Mouse (Mus musculus) ES-CJ7 (cell line): ENCODE data around the gene Mtor.

Experiments
- DNase-seq: peaks from one replicate; pipeline ENCODE4 v3.0.0; 2011; ENCODE audit warnings: low read depth, low spot score

Gene Mtor

DNA sequence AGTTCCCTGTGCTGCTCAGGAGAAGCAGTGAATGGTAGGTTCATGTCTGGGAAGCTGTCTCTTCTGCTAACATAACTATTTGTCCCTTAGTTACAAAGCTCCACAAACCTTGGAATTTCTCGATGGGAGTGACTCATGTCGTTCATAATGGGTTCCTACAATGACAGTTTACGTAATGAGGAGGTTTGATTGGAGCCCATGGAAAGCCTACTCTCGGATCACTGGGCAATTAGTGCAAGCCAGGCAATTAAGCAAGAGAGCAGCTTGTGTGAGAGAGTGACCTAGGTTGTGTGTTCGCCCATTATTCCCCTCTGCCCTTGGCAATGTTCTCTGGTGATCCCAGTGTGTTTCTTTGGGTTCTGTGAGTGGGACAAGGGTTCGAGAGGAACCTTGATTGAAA lies 147.5 kb downstream of the Mtor start:
- DNase-seq: no peak

DNA sequence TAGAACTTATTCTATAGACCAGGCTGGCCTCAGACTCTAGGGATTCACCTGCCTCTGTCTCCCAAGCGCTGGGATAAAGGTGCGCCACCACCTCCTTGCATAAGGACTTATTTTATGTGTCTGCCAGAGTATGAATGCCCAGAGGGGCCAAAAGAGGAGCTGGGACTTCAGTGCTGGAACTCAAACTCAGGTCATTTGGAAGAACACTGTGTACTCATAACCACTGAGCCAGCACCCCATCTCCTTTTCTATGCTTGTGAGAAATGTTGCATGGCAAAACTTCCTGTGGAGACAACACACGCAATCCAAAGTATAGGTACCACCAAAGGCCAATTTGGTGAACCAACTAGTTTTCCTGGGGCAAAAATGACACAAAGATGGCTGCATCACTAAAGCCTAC lies 148.3 kb downstream of the Mtor start:
- no peak for DNase-seq

DNA sequence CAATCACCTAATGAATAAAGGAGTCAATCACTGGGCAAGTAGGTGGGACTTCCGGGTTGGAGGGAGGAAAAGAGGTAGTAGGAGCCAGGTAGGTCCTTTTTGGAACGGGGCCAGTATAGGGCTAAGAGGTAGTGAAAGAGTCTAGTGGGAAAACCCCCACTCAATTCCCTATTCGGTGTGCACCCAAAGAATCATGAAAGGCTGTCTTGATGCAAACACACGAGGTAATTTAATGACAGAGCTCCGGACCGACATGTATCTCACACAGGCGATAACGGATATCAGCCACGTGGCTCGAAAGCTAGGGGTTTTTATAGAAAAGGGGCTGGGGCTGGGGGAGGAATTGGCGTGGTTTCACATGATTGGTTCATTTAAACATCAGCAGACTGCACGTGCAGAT lies 150.4 kb downstream of the Mtor start:
- DNase-seq: no peak

DNA sequence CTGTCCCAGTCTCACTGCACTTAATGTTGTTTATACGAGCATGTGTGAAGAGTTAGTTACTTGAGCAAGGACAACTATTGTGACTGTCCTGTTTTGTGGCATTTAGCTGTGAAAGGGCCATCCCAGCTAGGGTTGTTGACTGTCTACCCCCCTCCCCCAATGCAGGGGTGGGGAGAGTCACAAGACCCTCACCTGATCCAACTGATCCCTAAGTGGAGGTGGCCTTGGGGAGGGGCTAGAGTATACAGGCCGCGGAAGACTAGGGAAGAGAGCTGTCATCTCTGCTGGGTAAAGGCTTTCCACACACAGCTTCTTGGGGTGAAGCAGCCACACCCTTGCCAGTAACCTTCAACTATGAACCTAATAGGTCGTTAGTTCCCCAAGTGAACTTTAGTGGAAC lies 151.9 kb downstream of the Mtor start:
- DNase-seq: peak; percentile 54

DNA sequence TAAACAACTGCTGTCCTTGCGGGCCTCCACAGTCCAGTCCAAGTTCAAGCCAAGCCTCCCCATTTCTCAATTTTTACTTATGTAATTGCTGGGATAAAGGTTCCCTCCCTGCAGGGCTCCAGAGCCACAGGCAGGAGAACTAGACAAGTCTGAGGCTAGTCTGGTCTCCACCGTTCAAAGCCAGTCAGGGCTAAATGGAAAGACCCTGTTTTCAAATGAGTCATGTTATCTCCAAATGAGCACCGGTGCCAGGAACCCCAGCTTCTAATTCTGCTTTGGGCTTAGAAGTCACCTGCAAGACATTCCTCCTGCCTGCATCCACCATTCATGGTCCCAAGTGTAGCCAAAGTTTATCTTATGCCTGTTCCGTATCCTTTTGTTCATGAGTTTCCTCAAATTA lies 153.5 kb downstream of the Mtor start:
- DNase-seq: no peak

DNA sequence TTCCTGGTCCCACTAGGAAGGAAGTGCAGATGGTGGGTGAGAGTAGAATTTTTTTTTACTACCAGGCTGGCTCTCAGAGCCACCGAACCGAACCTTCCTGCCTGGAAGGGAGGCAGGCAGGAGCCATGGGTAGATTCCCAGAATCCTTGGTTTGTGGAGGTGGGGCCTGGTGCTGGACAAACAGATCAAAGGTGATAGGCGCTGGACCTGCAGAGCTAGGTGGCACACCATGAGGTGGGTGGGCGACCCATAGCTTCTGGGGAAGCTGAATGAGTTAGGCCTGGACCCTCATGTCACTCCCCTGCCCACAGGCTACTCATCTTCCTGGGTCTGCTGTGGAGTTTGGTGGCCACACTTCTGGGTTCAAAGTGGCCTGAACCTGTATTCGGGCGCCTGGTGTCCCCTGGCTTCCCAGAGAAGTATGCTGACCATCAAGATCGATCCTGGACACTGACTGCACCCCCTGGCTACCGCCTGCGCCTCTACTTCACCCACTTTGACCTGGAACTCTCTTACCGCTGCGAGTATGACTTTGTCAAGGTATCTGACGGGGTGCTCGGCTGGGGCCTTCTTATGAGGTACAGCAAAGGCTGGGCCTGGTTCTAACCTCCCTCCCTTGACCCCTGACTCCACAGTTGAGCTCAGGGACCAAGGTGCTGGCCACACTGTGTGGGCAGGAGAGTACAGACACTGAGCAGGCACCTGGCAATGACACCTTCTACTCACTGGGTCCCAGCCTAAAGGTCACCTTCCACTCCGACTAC lies 154.1 kb downstream of the Mtor start, which contains the start of gene Masp2:
TSS of gene Masp2 (plus strand) at position 198 of the 764 bp plus-strand sequence.
- no peak for DNase-seq

DNA sequence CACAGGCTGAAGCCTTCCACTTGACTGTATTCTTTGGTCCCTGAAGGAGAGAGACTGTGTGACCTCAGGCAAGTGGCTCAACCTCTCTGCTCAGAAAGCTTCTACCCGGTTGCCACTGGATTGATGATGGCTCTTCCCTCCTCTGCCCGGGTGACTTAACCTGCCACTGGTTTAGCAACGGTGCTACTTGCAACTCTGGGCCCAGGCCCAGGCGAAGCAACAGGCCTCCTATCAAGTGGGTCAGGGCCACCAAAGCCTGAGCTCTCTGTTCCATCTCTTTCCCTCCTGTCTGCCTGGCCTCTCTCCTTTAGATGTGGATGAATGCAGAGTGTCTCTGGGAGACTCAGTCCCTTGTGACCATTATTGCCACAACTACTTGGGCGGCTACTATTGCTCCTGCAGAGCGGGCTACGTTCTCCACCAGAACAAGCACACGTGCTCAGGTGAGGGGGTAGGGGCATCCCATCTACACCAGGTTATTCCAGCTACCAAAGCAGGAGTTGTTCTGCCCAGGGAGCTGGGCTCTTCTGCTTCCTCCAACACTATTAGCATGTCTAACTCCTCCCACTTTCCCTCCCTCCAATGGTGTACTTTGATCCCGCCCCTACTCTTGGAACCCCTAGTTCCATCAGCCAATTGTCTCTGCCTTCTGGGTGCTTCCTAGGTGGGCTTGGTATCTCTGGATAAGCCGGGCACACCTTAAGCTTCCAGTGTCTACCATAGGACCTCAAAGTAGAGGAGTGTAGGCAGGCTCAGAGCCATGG lies 155.1 kb downstream of the Mtor start:
- no peak for DNase-seq

DNA sequence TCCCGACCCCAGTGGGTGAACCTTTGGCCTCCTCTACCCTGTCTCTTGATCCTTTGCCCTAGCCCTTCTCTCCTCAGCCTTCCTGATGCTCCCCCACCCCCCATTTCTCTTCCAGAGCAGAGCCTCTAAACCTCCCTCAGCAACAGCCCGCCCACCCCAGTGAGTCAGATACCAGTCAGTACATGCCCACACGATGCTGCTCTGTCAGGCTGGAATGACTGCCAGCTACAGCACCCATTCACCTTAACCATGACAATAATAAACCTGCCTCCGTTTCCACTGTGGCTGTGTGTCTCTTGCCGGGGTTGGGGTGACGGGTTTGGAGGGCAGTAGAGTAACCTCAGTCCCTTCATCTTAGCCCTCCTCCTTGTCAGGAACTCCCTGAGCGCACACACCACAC lies 155.7 kb downstream of the Mtor start:
- DNase-seq: no peak

DNA sequence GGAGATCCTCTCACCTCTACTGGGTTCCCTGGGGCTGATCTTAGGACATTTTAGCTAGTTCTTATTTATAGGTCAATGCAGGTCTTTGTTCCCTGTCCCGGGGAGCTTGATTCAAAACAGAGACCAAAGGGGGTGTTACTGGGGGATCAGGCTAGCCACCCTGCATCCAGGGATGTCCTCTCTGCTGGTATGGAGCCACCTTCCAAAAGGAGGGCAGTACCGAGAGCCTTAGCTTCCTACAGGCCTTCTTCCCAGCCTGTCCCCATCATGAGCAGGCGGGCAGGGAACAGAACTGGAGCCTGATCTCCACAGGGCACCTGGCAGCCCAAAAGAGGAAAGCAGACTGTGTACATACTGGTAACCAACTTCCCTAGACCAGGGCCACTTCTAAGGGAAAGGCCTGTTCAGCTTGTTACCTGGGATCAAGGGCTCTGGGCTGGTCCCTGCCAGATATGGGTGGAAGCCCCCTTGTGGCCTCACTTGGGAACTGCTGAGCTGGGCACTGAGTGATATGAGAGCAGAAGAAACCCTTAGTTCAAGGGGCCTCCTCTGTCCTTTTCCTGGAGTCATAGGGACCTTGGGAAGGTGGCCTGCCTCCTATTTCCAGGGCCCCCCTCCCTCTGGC lies 156.2 kb downstream of the Mtor start:
- DNase-seq: peak; percentile 80
